Comparison of ENCODE assay signal across 15 mouse cellular contexts in genomic region chr4:55227394-55227793, GRCm38 (mm10).
DNase-seq lines count a peak whose midpoint lies in the region; ATAC-seq and TF ChIP-seq lines count a peak whose summit lies in the region.
"Had no signal": no experiment of that assay in that cellular context is flagged by ENCODE, and none has a peak within 500 bp of the region (broad histone marks: within the 10 kb centered on the region; RNA-seq: fewer than 3 reads in every experiment).

No protein-coding gene starts in this region.

- H3K4me1 ChIP-seq in cerebellum, adult 2 months (ENCODE audit: control insufficient read depth, insufficient read depth, low read length): no peaks in the 10 kb centered on the region
- no peaks in the 10 kb centered on the region for H3K4me1 ChIP-seq in kidney, postnatal 0 days (replicated peaks; ENCODE audit: insufficient read depth, low read length)
- H3K4me1 ChIP-seq in kidney, embryonic 15.5 days: no peaks in the 10 kb centered on the region
- H3K4me1 ChIP-seq in lung, adult 2 months (ENCODE audit: control insufficient read depth, insufficient read depth, low read length): no peaks in the 10 kb centered on the region
- H3K4me1 ChIP-seq: hindbrain, embryonic 15.5 days; neural tube, embryonic 13.5 days had no signal

- no peak overlapping the region for H3K9ac ChIP-seq in kidney, postnatal 0 days (ENCODE audit: low read depth, low read length)
- H3K9ac ChIP-seq in kidney, embryonic 15.5 days: no peak overlapping the region
- H3K9ac ChIP-seq: hindbrain, embryonic 15.5 days; neural tube, embryonic 13.5 days had no signal

- TF ChIP-seq POLR2A in cerebellum, adult 2 months (IDR thresholded peaks at IDR 0.05; ENCODE audit: borderline replicate concordance, insufficient read depth, low read length): no peak
- TF ChIP-seq POLR2A in lung, adult 2 months (IDR thresholded peaks at IDR 0.05; ENCODE audit: borderline replicate concordance, extremely low read depth, low read depth, low read length): no peak

- H3K4me3 ChIP-seq in cerebellum, adult 2 months (replicated peaks; ENCODE audit: insufficient read depth, low read depth, low read length): no peak overlapping the region
- H3K4me3 ChIP-seq in kidney, postnatal 0 days (replicated peaks; ENCODE audit: low read depth, low read length): no peak overlapping the region
- no peak overlapping the region for H3K4me3 ChIP-seq in kidney, embryonic 15.5 days (replicated peaks)
- no peak overlapping the region for H3K4me3 ChIP-seq in lung, adult 2 months (replicated peaks; ENCODE audit: extremely low read depth, low read depth, low read length)
- H3K4me3 ChIP-seq: erythroblast, embryonic 14.5 days; hindbrain, embryonic 15.5 days; neural tube, embryonic 13.5 days had no signal

- no peak overlapping the region for H3K27ac ChIP-seq in cerebellum, adult 2 months (ENCODE audit: insufficient read depth, low read length)
- no peak overlapping the region for H3K27ac ChIP-seq in kidney, postnatal 0 days
- H3K27ac ChIP-seq in kidney, embryonic 15.5 days: no peak overlapping the region
- H3K27ac ChIP-seq: hindbrain, embryonic 15.5 days; neural tube, embryonic 13.5 days had no signal

- H3K4me2 ChIP-seq in kidney, postnatal 0 days (ENCODE audit: low read length): no peak overlapping the region
- no peak overlapping the region for H3K4me2 ChIP-seq in kidney, embryonic 15.5 days
- H3K4me2 ChIP-seq: hindbrain, embryonic 15.5 days; neural tube, embryonic 13.5 days had no signal

- no peaks in the 10 kb centered on the region for H3K36me3 ChIP-seq in kidney, postnatal 0 days (ENCODE audit: insufficient read depth, low read length)
- H3K36me3 ChIP-seq in kidney, embryonic 15.5 days: no peaks in the 10 kb centered on the region
- H3K36me3 ChIP-seq: hindbrain, embryonic 15.5 days; neural tube, embryonic 13.5 days had no signal

- DNase-seq in cerebellum, postnatal 10 days: peak; percentile 26 to 35
- no peak for DNase-seq in cerebellum, adult 2 months
- DNase-seq in kidney, postnatal 0 days (ENCODE audit: low spot score): peak; percentile 41
- peak; percentile 19 for DNase-seq in lung, postnatal 14 days
- no peak for DNase-seq in lung, adult 2 months
- DNase-seq in retina, embryonic 14.5 days (ENCODE audit: low spot score): peak; percentile 51
- no peak for DNase-seq in embryo, embryonic 9.5 days (ENCODE audit: extremely low spot score)
- DNase-seq: B cell, adult 2 months; cerebellum, adult 8-10 months; embryo, embryonic 11 days; liver had no signal

- WGBS in cerebellum, adult 2 months: 54% methylated on average over 3 of the region's 3 CpGs
- WGBS in kidney, postnatal 0 days: 29% methylated on average over 3 of the region's 3 CpGs
- WGBS in kidney, embryonic 15.5 days: 27% methylated on average over 3 of the region's 3 CpGs
- WGBS in lung, adult 2 months: 35% methylated on average over 3 of the region's 3 CpGs

- ATAC-seq in kidney, postnatal 0 days (replicated peaks; ENCODE audit: low FRiP score, low read depth): no peak
- ATAC-seq in kidney, embryonic 15.5 days (replicated peaks; ENCODE audit: low FRiP score): no peak

- H3K9me3 ChIP-seq in kidney, postnatal 0 days (replicated peaks; ENCODE audit: low read length): no peaks in the 10 kb centered on the region
- H3K9me3 ChIP-seq in kidney, embryonic 15.5 days (replicated peaks): no peaks in the 10 kb centered on the region
- H3K9me3 ChIP-seq: hindbrain, embryonic 15.5 days; neural tube, embryonic 13.5 days had no signal

- no peaks in the 10 kb centered on the region for H3K27me3 ChIP-seq in cerebellum, adult 2 months (ENCODE audit: control insufficient read depth, insufficient read depth, low read length)
- H3K27me3 ChIP-seq in kidney, postnatal 0 days (ENCODE audit: insufficient read depth, low read length): no peaks in the 10 kb centered on the region
- H3K27me3 ChIP-seq in kidney, embryonic 15.5 days: no peaks in the 10 kb centered on the region
- H3K27me3 ChIP-seq: hindbrain, embryonic 15.5 days; neural tube, embryonic 13.5 days had no signal

- no peak; the same call in 1 of the 2 replicates for TF ChIP-seq CTCF in cerebellum, adult 2 months (IDR thresholded peaks at IDR 0.05; ENCODE audit: borderline replicate concordance, insufficient read depth, low read depth, low read length)
- peak; percentile 59; the same call in 1 of the 2 replicates for TF ChIP-seq CTCF in kidney, postnatal 0 days (IDR thresholded peaks at IDR 0.05; ENCODE audit: low read depth)
- TF ChIP-seq CTCF in lung, adult 2 months (IDR thresholded peaks at IDR 0.05; ENCODE audit: insufficient read depth, low read length): no peak

Comparison
In these comparisons a context has a peak if more than half of its experiments do, and no peak if none do; other contexts are left out.
1. DNase-seq: peak in cerebellum, postnatal 10 days (2 of 2), kidney, postnatal 0 days (single experiment), lung, postnatal 14 days (single experiment) and retina, embryonic 14.5 days (single experiment); none in cerebellum, adult 2 months (0 of 2), lung, adult 2 months (single experiment) and embryo, embryonic 9.5 days (single experiment).